Mouse (Mus musculus): ENCODE measurements around the gene Zfp977. TPM values are rescaled to one million over a fixed set of nuclear protein-coding genes. Genes with fewer than 3 reads are reported as not detected.
"Not testable (repeated sequence)": the region's sequence is repeated elsewhere in the genome, so short reads cannot be mapped to it uniquely, and the experiment has no call there.

Zfp977 gene
- under 1 TPM; 0.18 to 0.52 TPM for total RNA-seq (2021)
- long read RNA-seq, experiment 1 = 0 reads
- long read RNA-seq, experiment 2, partial matches to known transcripts = 0 of 1 reads
- long read RNA-seq, experiment 2, other reads (novel, unspliced or antisense) = 0 of 1 reads

GRCm38 (mm10) chr7:42592413-42592812 lies at the start of gene Zfp977:
Gene Zfp977 (minus strand): TSS chr7:42592547.
- DNase-seq (ENCODE audit: low spot score in 2 of 2) = not testable (repeated sequence)

- not testable (repeated sequence) for DNase-seq (ENCODE audit: low spot score in 2 of 2)
These were observed 38.7 kb upstream of the Zfp977 start for GRCm38 (mm10) chr7:42631031-42631430.

GRCm38 (mm10) chr7:42595666-42596065 lies 3.3 kb upstream of the Zfp977 start:
- not testable (repeated sequence) for DNase-seq (ENCODE audit: low spot score in 2 of 2)

GRCm38 (mm10) chr7:42591311-42591710 lies 1.0 kb downstream of the Zfp977 start:
- DNase-seq (ENCODE audit: low spot score in 2 of 2) = not testable (repeated sequence)

DNA sequence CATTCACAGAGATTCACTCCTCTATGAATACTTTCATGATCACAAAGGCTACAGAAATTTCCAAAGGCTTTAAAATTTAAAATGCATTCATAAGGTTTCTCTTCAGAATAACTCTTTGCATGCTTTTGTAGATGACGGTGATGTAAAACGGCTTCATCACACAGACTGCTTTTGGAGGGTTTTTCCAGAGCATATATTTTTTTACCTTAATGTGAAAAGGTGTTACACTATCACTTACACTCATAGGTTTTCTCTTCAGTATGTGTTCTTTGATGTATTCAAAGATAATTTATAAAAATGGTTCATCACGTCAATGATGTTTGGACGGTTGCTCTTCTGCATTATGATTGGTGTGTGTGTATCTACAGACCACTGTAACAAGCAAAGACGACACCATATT lies 13.9 kb downstream of the Zfp977 start, which contains the start of gene Gm21028:
Gene Gm21028, minus strand, starts transcription at position 101 of the 400 bp plus-strand sequence.
- DNase-seq (ENCODE audit: low spot score in 2 of 2) = no peak

DNA sequence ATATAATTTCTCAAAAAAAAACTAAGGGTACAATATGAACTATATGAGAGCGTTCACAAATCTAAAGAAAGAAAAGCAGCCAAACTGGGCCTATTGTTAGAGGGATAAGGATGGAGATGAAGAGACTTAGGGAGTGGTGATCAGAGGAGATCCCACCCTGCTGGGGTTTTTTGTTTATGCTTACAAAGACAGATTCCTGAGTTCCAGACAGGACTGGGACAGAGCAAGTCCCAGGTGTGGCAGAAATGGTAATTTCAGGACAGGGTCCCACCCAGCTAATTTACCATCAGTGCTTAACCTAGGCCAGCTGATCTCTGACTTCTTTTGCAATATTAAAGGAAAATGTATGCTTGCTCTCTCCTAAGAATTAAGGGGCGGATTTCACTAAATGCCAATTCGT lies 40.6 kb downstream of the Zfp977 start:
- no peak for DNase-seq (ENCODE audit: low spot score in 2 of 2)

Small RNAs within 50 kb of the gene (microRNA-seq; reads per million reads assigned to microRNA genes)
- not detected for gene Gm24938

Other genes with a start within 250 kb of the Zfp977 start
- not detected for gene 4933421I07Rik, start 144.4 kb downstream of the Zfp977 start, total RNA-seq (2021)
- 1 to 10 TPM; 7.8 to 9.2 TPM for gene Zfp141, start 86.8 kb downstream of the Zfp977 start, total RNA-seq (2021)
- gene Gm21028, start 14.0 kb downstream of the Zfp977 start, total RNA-seq (2021) = not detected
- 1 to 10 TPM; 1.2 to 1.4 TPM for gene Zfp976, start 50.0 kb upstream of the Zfp977 start, total RNA-seq (2021)
- gene Zfp975, start 100.2 kb upstream of the Zfp977 start, total RNA-seq (2021) = 1 to 10 TPM; 5.0 to 5.3 TPM
- gene Gm17067, start 134.5 kb upstream of the Zfp977 start, total RNA-seq (2021) = not detected
- not detected for gene Vmn2r62, start 201.0 kb upstream of the Zfp977 start, total RNA-seq (2021)